Mouse (Mus musculus): Measurements from ENCODE around the gene Cmtm7.

Cmtm7 gene

GRCm38 (mm10) chr9:114796473-114797050, 14.9 kb upstream of the Cmtm7 start:
- DNase-seq (ENCODE audit: extremely low spot score, low spot score), result no peak

- no peak for DNase-seq (ENCODE audit: extremely low spot score, low spot score)
Measured at GRCm38 (mm10) chr9:114794491-114794890, 12.8 kb upstream of the Cmtm7 start.

- no peak for DNase-seq (ENCODE audit: extremely low spot score, low spot score)
Measured at GRCm38 (mm10) chr9:114793764-114794295, 12.2 kb upstream of the Cmtm7 start.

- no peak for DNase-seq (ENCODE audit: extremely low spot score, low spot score)
Measured at GRCm38 (mm10) chr9:114789989-114790388, 8.3 kb upstream of the Cmtm7 start.

GRCm38 (mm10) chr9:114789557-114789956, 7.9 kb upstream of the Cmtm7 start:
- DNase-seq (ENCODE audit: extremely low spot score, low spot score), result no peak

GRCm38 (mm10) chr9:114788697-114789096, 7.0 kb upstream of the Cmtm7 start:
- no peak for DNase-seq (ENCODE audit: extremely low spot score, low spot score)

GRCm38 (mm10) chr9:114787716-114788115, 6.1 kb upstream of the Cmtm7 start:
- no peak for DNase-seq (ENCODE audit: extremely low spot score, low spot score)

- no peak for DNase-seq (ENCODE audit: extremely low spot score, low spot score)
Measured at GRCm38 (mm10) chr9:114787134-114787533, 5.5 kb upstream of the Cmtm7 start.

GRCm38 (mm10) chr9:114785432-114786125, 3.9 kb upstream of the Cmtm7 start:
- peak; percentile 64 for DNase-seq (ENCODE audit: extremely low spot score, low spot score)

- peak; percentile 71 for DNase-seq (ENCODE audit: extremely low spot score, low spot score)
Measured at GRCm38 (mm10) chr9:114780746-114781525, 720 bp downstream of the Cmtm7 start.

- peak; percentile 58 for DNase-seq (ENCODE audit: extremely low spot score, low spot score)
Measured at GRCm38 (mm10) chr9:114779984-114780745, 1.5 kb downstream of the Cmtm7 start.

- DNase-seq (ENCODE audit: extremely low spot score, low spot score), result no peak
Measured at GRCm38 (mm10) chr9:114778877-114779276, 2.8 kb downstream of the Cmtm7 start.

- no peak for DNase-seq (ENCODE audit: extremely low spot score, low spot score)
Measured at GRCm38 (mm10) chr9:114778047-114778390, 3.6 kb downstream of the Cmtm7 start.

- no peak for DNase-seq (ENCODE audit: extremely low spot score, low spot score)
Measured at GRCm38 (mm10) chr9:114777178-114778046, 4.2 kb downstream of the Cmtm7 start.

- DNase-seq (ENCODE audit: extremely low spot score, low spot score), result no peak
Measured at GRCm38 (mm10) chr9:114776361-114776760, 5.3 kb downstream of the Cmtm7 start.

- DNase-seq (ENCODE audit: extremely low spot score, low spot score), result no peak
Measured at GRCm38 (mm10) chr9:114775272-114775671, 6.4 kb downstream of the Cmtm7 start.

GRCm38 (mm10) chr9:114774629-114775028, 7.0 kb downstream of the Cmtm7 start:
- DNase-seq (ENCODE audit: extremely low spot score, low spot score), result no peak

- DNase-seq (ENCODE audit: extremely low spot score, low spot score), result no peak
Measured at GRCm38 (mm10) chr9:114771565-114771964, 10.1 kb downstream of the Cmtm7 start.

- no peak for DNase-seq (ENCODE audit: extremely low spot score, low spot score)
Measured at GRCm38 (mm10) chr9:114770224-114770623, 11.4 kb downstream of the Cmtm7 start.

GRCm38 (mm10) chr9:114768066-114768465, 13.6 kb downstream of the Cmtm7 start:
- DNase-seq (ENCODE audit: extremely low spot score, low spot score), result no peak

- no peak for DNase-seq (ENCODE audit: extremely low spot score, low spot score)
Measured at GRCm38 (mm10) chr9:114767507-114767906, 14.1 kb downstream of the Cmtm7 start.
